Mouse (Mus musculus) megakaryocyte, embryonic 14.5 days (primary cell): ENCODE results near the gene Gm45717.

Source experiments
- FLI1 ChIP-seq: IDR thresholded peaks from 2 replicates; pipeline ENCODE4 v1.6.1; 2012; ENCODE audit warnings: low read length, inconsistent platforms, mixed read lengths
- GATA1 ChIP-seq: IDR thresholded peaks from 3 replicates; pipeline ENCODE4 v1.6.1; 2012; ENCODE audit warnings: mixed read lengths, low read length, inconsistent platforms, borderline replicate concordance

DNA sequence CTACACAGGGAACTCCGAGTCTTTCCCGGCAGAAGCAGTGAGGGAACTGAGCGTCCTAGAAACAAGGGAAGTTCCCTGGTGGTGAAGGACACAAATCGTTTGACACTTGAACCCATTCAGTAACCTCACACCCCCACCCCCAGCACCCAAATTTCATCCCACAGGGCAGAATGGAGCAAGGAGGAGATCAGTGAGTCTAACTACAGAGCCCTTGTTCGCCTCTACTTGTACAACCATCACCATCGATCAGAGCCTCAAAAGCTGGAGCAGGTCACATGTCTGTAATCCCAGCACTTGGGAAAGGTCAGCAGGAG, 776 bp upstream of the Gm45717 start:
- no peak for TF ChIP-seq FLI1
- TF ChIP-seq GATA1: no peak
